Mouse (Mus musculus): ENCODE measurements around the gene Slc7a8.

DNA sequence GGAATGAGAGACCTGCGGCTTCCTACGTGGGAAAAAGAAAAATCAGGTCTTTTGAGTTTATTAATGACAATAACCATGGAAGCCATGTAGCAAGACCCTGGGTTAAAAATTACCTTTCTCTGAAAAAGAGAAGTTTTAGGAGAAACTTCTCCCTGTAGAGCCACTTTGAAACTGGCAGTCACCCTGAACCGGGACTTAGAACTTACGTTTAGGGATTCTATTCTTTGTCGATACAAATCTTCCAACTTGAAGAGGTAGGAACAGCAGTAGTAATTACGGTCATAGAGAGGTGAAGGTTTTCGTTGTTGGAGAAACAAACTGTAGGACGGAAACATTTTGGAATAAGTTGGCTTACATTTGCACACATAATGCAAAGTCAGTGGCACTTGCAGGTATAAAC is 94.5 kb downstream of the Slc7a8 start:
- TF ChIP-seq GATA1 (IDR thresholded peaks at IDR 0.05; ENCODE audit: low read length) = no peak
- TF ChIP-seq TAL1 (IDR thresholded peaks at IDR 0.05; ENCODE audit: low read length) = no peak

Measured in erythroblast, embryonic 14.5 days (primary cell).